Mouse (Mus musculus): ENCODE measurements around the gene Bbs1.
"Not testable (repeated sequence)": the region's sequence is repeated elsewhere in the genome, so short reads cannot be mapped to it uniquely, and the experiment has no call there.

Bbs1 gene

DNA sequence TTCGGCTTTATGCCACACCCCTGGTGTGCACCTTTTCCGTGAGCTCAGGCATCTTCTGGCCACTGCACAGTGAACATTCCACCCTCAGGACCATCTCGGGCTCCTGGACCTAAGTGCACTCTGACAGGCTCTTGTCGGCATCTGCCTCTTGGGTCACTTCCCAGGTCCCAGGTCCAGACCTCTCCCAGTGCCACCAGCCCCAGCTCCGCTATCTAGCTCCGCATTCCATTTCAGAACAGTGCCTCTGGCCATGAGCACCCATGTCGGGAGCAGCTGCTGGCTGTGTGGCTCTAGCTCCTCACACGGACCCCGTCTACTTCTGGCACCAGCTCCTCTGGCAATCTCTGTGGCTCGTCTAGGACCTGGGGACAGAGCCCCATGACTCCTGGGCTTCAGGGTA lies 16.6 kb downstream of the Bbs1 start:
- no peak for DNase-seq (ENCODE audit: extremely low read depth, low read depth)

DNA sequence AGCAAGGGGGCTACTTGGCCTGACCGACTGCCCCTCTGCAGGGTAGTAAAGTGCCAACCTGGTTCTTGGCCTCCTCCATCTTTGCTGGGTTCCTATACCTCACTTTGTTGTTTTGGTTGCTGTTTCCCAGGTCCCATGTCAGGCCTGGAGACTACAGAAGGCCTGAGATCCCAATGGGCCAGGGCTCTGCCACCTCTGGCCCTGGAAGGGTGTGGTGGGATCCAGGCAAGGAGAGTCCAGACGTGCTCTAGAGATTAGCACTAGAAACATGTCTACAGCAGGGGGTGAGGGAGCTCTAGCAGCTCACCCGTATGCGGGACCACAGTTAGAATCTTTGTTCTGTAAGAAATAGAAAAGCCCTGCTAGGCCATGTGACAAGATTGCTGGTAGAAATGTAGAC lies 22.5 kb downstream of the Bbs1 start:
- no peak for DNase-seq (ENCODE audit: extremely low read depth, low read depth)

DNA sequence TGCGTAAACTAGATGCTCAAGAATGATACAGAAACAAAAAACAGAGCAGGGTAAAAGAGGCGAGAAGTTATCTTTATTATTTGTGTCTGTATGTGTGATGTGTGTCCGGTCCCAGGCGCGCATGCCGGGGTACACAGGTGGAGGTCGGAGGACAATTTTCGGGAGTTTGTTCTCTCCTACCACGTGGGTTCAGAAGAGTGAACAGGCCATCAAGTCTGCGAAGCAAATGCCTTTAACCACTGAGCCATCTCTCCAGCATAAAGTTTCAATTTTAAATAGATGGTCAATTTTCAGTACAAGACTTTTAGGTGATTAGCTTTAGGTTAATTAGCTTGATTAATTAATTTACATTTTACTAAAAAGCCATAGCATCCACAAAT lies 27.1 kb downstream of the Bbs1 start:
- DNase-seq (ENCODE audit: extremely low read depth, low read depth) = no peak

DNA sequence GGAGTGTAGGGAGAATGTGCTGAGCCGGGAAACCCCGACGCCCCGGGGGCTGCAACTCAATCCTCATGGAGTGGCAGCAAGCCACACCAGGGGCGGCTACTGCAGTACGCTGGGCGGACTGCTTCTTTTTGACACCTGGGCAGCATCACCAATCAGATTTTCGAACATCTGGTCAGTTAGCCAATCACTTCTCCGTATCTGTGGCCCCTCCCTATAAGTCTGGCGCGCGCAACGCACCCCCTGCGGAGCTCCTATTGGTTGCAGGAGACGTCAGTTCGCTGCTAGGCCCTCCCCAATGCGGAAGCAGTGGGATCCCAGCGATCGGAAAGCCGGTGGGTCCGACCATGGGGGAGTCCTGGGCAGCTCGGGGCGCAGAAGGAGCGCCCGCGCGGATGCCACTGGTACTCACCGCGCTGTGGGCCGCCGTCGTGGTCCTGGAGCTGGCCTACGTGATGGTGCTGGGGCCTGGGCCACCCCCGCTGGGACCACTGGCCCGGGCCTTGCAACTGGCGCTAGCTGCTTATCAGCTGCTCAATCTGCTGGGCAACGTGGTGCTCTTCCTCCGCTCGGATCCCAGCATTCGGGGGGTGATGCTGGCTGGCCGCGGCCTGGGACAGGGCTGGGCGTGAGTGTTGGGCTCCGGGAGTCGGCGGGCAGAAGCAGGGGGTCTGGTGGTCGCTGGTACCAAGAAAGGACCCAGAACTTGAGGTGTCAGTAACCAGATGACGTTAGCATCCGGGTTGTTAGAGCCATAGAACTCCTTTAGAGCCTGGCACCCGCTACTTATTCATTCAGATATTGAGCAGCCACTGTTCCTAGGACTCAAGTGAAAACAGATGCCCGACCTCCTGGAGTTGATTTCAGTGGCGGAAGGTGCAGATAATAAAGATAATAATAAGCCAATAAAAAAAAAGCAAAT lies 27.8 kb downstream of the Bbs1 start, which contains the start of gene Zdhhc24:
Zdhhc24 (plus strand) TSS at position 264 of the 919 bp plus-strand sequence.
- peak; percentile 96 for DNase-seq (ENCODE audit: extremely low read depth, low read depth)

DNA sequence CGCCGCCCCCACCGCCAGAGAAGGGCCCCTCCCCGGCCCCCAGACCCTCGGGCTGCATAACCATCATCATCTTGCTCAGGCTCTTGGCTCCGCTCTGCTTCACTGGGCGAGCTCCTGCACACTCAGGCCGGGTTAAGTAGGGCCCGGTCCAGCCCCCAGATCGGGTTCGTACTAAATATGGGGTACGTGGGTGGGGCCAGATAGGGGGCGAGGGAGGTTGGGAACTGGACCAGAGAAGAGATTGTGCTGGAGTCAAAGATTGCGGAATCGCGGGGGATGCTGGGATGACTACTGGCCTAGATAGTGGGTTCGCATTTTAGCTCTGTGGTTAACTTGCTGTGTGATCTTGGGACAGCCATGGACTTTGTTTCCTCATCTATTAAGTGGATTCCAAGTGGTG lies 28.6 kb downstream of the Bbs1 start, which contains the start of gene Actn3:
Actn3 (minus strand) TSS at position 125 of the 400 bp plus-strand sequence.
- no peak for DNase-seq (ENCODE audit: extremely low read depth, low read depth)

DNA sequence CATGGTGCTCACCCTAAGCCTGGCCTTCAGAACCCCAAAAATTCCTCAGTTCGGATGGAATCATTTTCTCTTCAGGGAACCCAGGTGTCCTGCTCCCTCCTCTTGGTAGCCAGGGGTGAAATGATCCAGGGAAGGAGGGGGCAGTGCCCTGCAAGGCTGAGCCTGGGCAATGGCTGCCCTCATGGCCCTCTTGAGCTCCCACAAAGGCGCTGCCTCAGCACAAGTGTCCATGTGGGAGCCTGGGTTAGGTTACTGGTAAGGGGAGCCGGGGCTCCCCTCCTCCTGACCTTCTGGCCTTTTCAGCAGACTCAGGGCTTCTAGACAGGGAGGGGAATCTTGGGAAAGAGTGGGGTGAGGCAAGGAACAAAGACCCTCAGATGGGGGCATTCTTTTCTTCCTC lies 29.7 kb downstream of the Bbs1 start:
- no peak for DNase-seq (ENCODE audit: extremely low read depth, low read depth)

DNA sequence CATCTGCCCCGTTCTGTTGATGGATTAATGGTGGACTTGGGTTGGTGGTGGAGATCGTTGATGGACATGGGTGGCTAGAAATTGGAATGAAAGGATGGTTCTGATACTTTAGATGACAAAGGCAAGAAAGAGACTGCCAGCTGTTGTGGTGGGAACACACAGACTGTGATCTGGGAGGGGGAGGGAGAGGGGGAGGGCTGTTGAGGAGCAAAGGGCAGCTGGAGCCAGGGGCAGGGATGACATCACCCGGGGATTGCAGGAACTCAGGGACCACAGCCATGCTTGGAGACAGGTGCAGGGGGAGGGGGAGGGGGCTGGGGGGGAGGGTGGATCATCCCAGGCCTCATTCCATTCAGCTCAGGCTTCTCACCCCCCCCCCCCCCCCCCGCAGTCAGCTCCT lies 30.2 kb downstream of the Bbs1 start:
- DNase-seq (ENCODE audit: extremely low read depth, low read depth) = no peak

DNA sequence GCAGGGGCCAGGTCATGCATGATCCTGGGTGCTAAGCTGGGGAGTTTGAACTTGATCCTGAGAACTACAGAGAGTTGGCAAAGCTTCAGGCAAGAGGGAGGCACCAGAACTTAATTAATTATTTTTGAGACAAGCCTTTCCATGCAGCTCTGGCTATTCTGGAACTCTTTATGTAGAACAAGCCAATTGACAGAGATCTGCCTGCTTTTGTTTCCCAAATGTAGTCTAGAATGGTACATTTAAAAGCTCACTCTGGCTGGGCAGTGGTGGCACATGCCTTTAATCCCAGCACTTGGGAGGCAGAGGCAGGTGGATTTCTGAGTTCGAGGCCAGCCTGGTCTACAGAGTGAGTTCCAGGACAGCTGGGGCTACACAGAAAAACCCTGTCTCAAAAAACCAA lies 31.8 kb downstream of the Bbs1 start:
- not testable (repeated sequence) for DNase-seq (ENCODE audit: extremely low read depth, low read depth)

DNA sequence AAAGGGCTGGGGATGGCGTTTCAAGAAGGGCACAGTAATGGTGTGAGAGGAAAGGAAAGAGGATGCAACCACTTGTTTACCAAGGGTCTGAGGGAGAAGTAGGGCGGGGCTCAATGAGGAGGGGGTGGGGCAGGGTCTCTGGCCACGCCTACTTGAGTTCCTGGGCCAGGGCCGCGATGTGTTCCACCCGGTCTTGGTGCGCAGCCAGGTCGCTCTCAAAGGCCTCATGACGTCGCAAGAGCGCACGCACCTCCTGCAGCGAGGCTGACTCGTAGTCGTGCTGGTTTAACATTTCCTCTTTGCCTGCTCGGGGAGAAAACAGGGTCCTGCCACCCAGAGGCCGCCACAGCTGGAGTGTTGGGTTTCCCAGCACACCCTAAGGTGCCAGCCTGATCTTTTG lies 41.3 kb downstream of the Bbs1 start:
- peak; percentile 54 for DNase-seq (ENCODE audit: extremely low read depth, low read depth)

DNA sequence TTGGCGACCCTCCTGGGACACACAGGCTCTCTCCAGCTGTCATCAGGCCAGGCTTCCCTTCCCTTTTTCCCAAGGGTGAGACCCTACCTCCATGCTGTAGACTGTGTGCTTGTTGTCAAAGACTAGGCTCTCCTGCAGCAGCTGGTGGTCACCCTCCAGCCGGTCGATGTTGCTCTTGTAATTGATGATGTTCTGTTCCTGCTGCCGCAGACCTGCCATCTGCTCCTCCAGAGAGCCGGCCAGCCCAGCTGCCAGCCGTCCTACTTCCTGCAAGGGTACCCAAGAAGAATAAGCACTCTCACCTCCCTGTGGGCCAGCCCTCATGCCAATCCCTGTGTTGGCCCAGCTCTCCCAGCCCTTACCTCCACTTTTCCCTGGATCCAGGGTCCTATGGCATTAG lies 43.4 kb downstream of the Bbs1 start:
- no peak for DNase-seq (ENCODE audit: extremely low read depth, low read depth)

DNA sequence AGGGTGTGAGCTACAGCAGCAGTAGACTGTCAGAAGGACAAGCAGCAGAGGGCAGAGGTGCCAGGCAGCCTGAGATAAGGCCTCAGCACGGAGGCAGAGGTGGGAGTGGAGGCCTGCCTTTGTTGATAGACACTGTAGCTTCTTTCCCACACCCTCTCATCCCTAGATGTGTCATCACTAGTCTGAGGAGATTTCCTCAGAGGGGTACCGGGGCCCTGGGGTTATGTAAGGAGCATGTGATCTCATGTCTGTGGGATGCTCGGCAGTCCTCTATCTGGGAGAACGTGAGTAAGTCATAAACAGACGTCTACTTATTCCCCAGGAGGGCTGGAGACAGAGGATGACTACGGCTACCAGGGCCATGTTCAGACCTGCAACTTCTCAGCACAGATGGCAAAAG lies 47.3 kb downstream of the Bbs1 start:
- no peak for DNase-seq (ENCODE audit: extremely low read depth, low read depth)

DNA sequence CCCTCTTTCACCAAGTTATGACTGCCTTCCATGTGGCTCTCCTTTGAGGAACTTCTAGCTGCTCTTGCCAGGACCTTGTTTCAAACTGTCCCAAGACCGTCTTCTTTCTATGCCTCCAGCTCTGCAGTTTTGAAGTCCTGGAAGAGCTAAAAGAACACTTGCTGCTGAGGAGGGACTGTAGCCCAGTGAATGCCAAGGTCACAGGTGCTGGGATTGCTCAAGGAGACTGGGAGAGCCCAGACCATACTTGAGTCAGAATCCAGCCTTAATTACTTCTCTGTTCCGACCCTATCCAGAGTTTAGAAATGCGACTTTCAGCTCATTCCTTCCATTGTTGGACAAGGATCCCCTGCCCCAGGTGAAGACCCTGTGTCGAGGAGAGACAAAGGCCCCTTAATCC lies 50.5 kb downstream of the Bbs1 start:
- no peak for DNase-seq (ENCODE audit: extremely low read depth, low read depth)

DNA sequence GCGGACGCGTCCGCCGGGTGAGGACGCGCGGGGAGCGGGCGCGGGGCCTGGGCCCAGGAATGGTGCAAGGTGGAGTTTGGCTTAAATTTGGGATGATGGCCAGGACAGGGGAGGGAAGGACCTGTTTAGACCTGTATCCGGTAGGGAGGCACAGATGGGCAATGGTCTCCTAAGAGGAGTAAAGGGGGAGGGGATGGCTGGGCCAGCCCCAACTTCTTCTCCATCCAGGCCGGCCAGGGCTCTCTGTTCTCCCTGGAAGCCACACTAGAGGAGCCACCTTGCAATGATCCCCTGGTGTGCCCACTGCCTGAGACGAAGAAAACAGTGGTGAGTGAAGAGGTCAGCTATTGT lies 51.0 kb downstream of the Bbs1 start:
- no peak for DNase-seq (ENCODE audit: extremely low read depth, low read depth)

DNA sequence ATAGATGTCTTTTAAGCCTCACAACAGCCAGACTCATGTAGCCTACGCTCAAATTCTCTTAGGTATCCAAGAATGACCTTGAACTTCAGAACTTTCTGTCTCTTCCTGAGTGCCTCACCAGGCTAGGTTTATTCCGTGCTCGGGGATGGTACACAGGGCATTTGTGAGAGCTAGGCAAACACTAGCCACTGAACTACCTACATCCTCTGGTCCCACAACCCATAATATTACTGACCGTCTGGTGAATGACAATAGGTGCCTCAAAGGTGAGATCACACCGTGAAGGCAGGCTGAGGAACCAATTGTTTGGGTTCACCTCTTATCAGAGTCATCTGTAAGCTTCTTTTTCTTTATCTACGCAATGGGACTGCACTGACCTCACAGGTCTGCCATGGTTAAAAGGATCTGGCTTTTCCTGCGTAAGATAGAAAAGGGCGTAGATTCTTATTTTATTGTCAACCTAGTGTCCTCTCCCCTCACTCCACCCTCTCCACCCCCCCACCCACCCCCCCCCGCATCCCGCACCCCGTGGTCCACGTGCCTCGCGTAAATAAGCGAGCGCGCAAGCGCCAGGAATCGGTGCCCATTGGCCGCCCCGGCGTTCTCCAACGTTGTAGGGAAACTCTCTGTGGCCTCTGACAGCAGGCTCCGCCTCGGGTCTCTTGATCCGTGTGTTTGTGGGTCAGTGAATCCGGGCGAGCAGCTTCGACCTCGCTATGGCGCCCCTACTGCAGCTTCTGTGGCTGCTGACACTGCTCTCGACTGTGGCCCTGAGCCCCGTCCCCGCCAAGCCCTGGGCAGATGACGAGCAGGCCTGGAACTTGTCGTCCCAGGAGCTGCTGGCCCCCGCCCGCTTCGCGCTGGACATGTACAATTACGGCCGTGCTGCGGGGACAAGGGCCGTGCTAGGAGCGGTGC lies 51.6 kb downstream of the Bbs1 start, which contains the start of gene Ctsf:
Ctsf (plus strand) TSS at position 579 of the 918 bp plus-strand sequence.
- DNase-seq (ENCODE audit: extremely low read depth, low read depth) = no peak

DNA sequence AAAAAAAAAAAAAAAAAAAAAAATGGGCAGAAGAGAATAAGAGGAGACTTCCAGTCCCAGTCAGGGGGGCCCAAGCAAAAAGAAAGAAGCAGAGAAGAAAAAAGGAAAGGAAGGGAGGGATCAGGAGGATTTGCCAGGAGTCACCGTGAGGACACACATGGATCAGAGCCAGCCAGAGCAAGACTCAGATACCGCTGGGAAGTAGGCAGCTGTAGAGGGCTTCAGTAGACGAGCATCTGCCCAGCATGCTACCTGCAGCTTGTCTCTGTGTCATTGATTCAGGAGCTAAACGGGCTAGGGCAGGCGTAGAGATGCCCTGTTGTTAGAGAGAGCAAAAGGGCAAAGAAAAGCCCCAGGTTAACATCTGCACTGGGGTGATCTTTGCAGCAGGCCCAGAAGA lies 56.1 kb downstream of the Bbs1 start:
- DNase-seq (ENCODE audit: extremely low read depth, low read depth) = no peak

DNA sequence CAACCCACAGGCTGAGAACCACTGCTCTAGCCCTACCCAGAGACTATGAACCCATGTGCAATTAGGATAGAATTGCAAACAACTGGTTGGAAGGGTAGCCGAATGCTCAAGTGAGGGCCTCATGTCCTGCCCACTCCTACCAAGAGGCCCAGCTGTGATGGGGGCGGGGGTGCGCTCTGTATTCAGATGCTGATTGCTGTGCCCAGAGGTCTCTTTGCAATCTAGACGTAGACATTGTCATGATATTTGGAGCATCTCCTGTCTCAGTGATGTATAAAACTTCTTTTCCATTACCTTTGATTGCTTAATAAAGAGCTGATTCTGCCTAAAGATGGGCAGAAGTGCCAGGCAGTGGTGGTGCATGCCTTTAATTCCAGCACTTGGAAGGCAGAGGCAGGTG lies 56.6 kb downstream of the Bbs1 start:
- DNase-seq (ENCODE audit: extremely low read depth, low read depth) = no peak

DNA sequence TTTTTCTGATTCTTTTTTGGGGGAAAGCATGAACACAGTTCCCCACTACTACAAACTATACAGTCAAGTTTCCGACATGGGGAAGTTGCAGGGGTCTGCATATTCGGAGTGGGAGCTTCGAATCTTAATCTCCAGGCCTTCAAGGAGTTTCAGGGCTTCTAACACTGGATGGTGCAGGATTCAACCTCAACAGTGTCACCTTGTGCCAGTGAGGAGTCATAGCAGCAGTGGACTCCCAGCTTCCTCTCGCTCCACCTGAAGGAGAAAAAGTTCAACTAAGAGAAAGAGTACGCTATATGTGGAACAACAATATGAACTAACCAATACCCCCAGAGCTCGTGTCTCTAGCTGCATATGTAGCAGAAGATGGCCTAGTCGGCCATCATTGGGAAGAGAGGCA lies 58.9 kb downstream of the Bbs1 start:
- no peak for DNase-seq (ENCODE audit: extremely low read depth, low read depth)

DNA sequence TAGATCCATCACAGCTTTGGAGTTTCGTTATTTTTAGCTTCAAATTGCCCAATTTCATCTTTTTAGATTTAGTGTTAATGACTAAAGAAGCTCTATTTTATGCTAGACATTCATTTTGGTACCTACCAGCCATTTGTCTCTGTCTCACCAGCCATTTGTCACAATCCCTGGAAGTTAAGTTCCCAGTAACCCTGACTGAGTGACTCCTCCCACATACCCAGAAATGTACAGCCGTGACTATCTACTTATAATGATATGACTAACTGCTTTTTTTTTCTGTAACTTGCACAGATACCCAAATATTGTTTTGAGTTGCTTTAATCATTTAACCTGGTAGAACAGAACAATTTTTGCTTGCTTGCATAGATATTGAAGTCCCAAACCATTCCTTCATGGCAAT lies 60.6 kb downstream of the Bbs1 start:
- no peak for DNase-seq (ENCODE audit: extremely low read depth, low read depth)

DNA sequence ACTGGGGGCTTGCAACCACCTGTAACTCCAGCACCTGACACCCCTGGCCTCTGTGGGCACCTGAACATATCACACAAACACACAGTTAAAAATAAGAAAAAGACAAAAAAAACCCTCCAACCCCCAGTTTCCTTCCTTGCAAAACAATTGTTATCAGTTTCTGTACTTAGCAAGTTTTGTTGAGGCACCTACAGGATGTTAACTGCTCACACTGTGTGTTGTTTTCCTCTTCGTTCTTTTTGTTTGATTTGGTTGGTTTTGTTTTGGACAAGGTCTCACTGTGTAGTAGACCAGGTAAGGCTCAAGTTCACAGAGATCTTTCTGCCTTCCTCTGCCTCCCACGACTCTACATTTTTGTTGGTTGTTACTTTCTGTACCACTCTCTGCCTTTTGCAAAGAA lies 63.8 kb downstream of the Bbs1 start:
- DNase-seq (ENCODE audit: extremely low read depth, low read depth) = no peak

DNA sequence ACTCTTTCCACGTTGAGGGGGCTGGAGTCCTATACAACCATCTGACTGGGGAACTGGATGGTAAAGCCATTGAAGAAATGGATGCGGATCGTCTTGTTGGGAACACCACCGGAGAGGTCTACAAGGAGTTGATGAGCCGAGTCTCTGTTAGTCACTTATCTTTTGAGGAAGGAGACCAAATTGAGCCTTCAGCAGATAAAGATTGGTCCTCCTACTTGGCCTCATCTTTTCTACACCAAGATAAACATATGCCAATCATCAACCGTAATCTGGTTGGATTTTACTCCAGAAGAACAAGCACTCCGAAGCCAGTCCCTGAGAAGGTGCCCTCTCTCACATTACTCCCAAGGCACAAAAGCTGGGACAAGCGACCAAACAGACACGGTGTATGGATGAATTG lies 65.6 kb downstream of the Bbs1 start:
- DNase-seq (ENCODE audit: extremely low read depth, low read depth) = no peak

DNA sequence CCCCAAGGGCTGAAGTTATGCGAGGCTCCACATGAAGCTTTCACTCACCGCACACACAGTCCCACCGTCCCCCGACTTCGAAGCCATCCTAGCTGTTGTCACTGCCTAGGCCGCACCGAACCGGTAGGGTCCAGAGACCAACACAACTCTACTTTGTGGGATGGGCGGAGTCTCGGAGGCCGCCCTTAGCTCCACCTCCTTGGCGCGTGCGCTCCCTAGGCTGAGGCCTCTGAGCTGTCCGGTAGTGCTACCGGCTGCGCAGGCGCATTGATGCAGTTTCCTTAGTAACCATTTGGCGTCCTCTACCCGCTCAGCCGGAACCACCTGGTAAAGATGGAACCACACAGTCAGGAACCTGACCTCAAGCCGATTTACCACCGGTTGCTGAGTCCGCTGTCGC lies 67.3 kb downstream of the Bbs1 start, which contains the start of the genes Ccs and Ccdc87:
Ccs (minus strand) TSS at position 184 of the 400 bp plus-strand sequence.
Ccdc87 (plus strand) TSS at position 218 of the 400 bp plus-strand sequence.
- peak; percentile 89 for DNase-seq (ENCODE audit: extremely low read depth, low read depth)

DNA sequence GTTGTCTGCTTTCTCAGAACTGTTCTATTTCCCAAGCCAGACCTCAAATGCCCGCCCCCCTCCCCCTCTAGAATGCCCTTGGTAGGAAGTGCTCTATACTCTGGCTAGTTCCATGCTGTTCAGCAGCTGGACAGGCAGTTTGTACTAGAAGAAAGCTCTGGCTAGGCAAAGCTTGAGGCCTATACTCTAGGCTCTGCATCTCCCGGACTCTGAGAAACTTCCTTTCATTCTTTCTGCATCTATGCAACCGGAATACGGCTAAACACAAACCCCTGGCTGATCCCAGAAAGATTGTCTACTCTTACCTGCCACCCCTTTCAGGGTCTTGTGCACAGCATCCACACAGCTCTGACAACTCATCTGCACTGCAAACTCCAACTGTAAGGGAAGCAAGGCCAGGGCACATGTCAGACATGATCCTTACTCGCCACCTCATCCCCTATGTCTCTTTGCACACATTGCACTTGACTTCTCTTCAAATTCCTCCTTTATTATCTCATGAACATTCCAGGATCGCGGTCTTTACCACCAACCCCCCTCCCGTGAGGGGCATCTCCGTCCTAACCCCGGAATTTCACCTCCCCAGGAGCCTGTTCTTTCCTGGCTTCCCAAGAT lies 67.8 kb downstream of the Bbs1 start:
- DNase-seq (ENCODE audit: extremely low read depth, low read depth) = no peak
